Mouse (Mus musculus): Measurements from ENCODE around the gene Nus1. TPM values are rescaled to one million over a fixed set of nuclear protein-coding genes. Genes with fewer than 3 reads are reported as not detected.

Nus1 gene
- polyA plus RNA-seq, 1 experiment from 2014 or later = 12.9 TPM

DNA sequence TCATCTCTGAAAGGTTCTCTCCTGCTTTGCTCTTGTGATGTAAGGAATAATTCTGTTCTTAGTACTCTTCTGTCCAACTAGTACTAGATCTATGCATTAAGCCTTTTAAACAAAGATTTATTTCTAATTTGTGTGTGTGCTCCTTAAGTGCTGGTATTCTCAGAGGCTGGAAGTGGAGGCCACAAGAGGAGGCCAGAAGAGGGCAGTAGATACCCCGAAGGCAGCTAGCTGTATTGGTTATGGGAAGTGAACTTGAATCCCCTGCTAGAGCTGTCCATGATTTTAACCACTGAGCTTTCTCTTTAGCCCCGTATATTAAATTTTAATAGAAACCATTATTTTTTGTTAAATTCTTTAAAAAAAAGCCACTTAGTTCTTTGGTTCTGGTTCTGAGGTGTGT is 5.8 kb downstream of the Nus1 start:
- H3K27me3 ChIP-seq (replicated peaks; ENCODE audit: control insufficient read depth, insufficient read depth, low read length) = no peaks in the 10 kb centered on the region
- peaks cover 28% of the 10 kb centered on the region for H3K4me1 ChIP-seq (ENCODE audit: control insufficient read depth, insufficient read depth, low read length)
- WGBS = 79% methylated on average over 2 of the region's 2 CpGs
- no peak overlapping the region for H3K4me3 ChIP-seq (ENCODE audit: low read length)
- no peak overlapping the region for H3K27ac ChIP-seq (ENCODE audit: low read length)
- no peak overlapping the region for H3K9ac ChIP-seq (ENCODE audit: low read depth, low read length)
- H3K36me3 ChIP-seq (ENCODE audit: control insufficient read depth, insufficient read depth, low read length) = no peaks in the 10 kb centered on the region
- H3K4me2 ChIP-seq (ENCODE audit: low read depth, low read length) = no peak overlapping the region
- no peak for ATAC-seq
- H3K9me3 ChIP-seq (ENCODE audit: control insufficient read depth, low read length) = no peaks in the 10 kb centered on the region

GRCm38 (mm10) chr10:52426314-52426980 is 9.1 kb downstream of the Nus1 start:
- ATAC-seq = peak; percentile 50
- H3K27me3 ChIP-seq (replicated peaks; ENCODE audit: control insufficient read depth, insufficient read depth, low read length) = no peaks in the 10 kb centered on the region
- H3K4me1 ChIP-seq (ENCODE audit: control insufficient read depth, insufficient read depth, low read length) = peaks cover 12% of the 10 kb centered on the region
- H3K4me2 ChIP-seq (ENCODE audit: low read depth, low read length) = no peak overlapping the region
- H3K36me3 ChIP-seq (ENCODE audit: control insufficient read depth, insufficient read depth, low read length) = peaks cover 5% of the 10 kb centered on the region; the same call in 1 of the 2 replicates
- no peak overlapping the region for H3K4me3 ChIP-seq (ENCODE audit: low read length)
- H3K9me3 ChIP-seq (ENCODE audit: control insufficient read depth, low read length) = no peaks in the 10 kb centered on the region
- no peak overlapping the region for H3K27ac ChIP-seq (ENCODE audit: low read length)
- WGBS = 70% methylated on average over 7 of the region's 7 CpGs
- H3K9ac ChIP-seq (ENCODE audit: low read depth, low read length) = no peak overlapping the region

- H3K4me3 ChIP-seq (ENCODE audit: low read length) = no peak overlapping the region
- H3K27me3 ChIP-seq (replicated peaks; ENCODE audit: control insufficient read depth, insufficient read depth, low read length) = no peaks in the 10 kb centered on the region
- no peaks in the 10 kb centered on the region for H3K9me3 ChIP-seq (ENCODE audit: control insufficient read depth, low read length)
- peak overlapping the region; percentile 23 for H3K4me2 ChIP-seq (ENCODE audit: low read depth, low read length)
- no peak overlapping the region for H3K9ac ChIP-seq (ENCODE audit: low read depth, low read length)
- peak; percentile 79 for ATAC-seq
- H3K27ac ChIP-seq (ENCODE audit: low read length) = peak overlapping the region; percentile 50
- H3K36me3 ChIP-seq (ENCODE audit: control insufficient read depth, insufficient read depth, low read length) = peaks cover 9% of the 10 kb centered on the region
- H3K4me1 ChIP-seq (ENCODE audit: control insufficient read depth, insufficient read depth, low read length) = peaks cover 7% of the 10 kb centered on the region
- 36% methylated on average over 2 of the region's 2 CpGs for WGBS
Observed at GRCm38 (mm10) chr10:52427634-52428415, 10.5 kb downstream of the Nus1 start.

- no peak overlapping the region for H3K4me3 ChIP-seq (ENCODE audit: low read length)
- no peak overlapping the region for H3K27ac ChIP-seq (ENCODE audit: low read length)
- no peak for ATAC-seq
- H3K9ac ChIP-seq (ENCODE audit: low read depth, low read length) = no peak overlapping the region
- H3K36me3 ChIP-seq (ENCODE audit: control insufficient read depth, insufficient read depth, low read length) = peaks cover 15% of the 10 kb centered on the region
- no peaks in the 10 kb centered on the region for H3K27me3 ChIP-seq (replicated peaks; ENCODE audit: control insufficient read depth, insufficient read depth, low read length)
- H3K9me3 ChIP-seq (ENCODE audit: control insufficient read depth, low read length) = no peaks in the 10 kb centered on the region
- H3K4me1 ChIP-seq (ENCODE audit: control insufficient read depth, insufficient read depth, low read length) = peaks cover 7% of the 10 kb centered on the region
- H3K4me2 ChIP-seq (ENCODE audit: low read depth, low read length) = no peak overlapping the region
- WGBS = 84% methylated on average over 1 of the region's 1 CpGs
Observed at GRCm38 (mm10) chr10:52430953-52431352, 13.6 kb downstream of the Nus1 start.

DNA sequence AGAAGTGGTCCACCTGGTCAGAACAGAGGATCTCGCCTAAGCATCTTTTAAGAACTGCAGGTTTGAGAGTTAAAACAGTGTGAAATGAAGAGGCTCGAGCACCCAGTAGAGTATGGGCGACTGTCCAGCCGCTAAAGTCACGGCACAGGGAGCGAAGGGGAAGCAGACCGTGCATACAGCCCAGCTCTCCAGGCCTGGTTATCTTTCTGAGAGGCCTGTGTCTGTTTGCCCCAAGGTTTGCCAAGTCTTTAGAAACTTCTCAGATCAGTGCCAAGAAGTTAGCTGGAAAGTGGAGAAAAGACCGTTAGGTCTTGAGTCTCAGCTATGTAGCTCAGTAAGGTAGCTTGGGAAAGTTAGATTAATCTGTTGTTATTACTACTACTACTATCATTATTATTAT is 17.5 kb downstream of the Nus1 start:
- Histone ChIP-seq H3K9me3 (ENCODE audit: control insufficient read depth, low read length) (no peaks in the 10 kb centered on the region), H3K4me2 (ENCODE audit: low read depth, low read length) (no peak overlapping the region), H3K27ac (ENCODE audit: low read length) (no peak overlapping the region), H3K36me3 (ENCODE audit: control insufficient read depth, insufficient read depth, low read length) (peaks cover 24% of the 10 kb centered on the region), H3K4me1 (ENCODE audit: control insufficient read depth, insufficient read depth, low read length) (no peaks in the 10 kb centered on the region), H3K27me3 (replicated peaks; ENCODE audit: control insufficient read depth, insufficient read depth, low read length) (no peaks in the 10 kb centered on the region), H3K4me3 (ENCODE audit: low read length) (no peak overlapping the region), H3K9ac (ENCODE audit: low read depth, low read length) (no peak overlapping the region)
- 94% methylated on average over 8 of the region's 8 CpGs for WGBS
- ATAC-seq = no peak

- no peaks in the 10 kb centered on the region for H3K36me3 ChIP-seq (ENCODE audit: control insufficient read depth, insufficient read depth, low read length)
- ATAC-seq = no peak
- no peak overlapping the region for H3K27ac ChIP-seq (ENCODE audit: low read length)
- H3K9me3 ChIP-seq (ENCODE audit: control insufficient read depth, low read length) = no peaks in the 10 kb centered on the region
- no peak overlapping the region for H3K4me2 ChIP-seq (ENCODE audit: low read depth, low read length)
- 63% methylated on average over 2 of the region's 2 CpGs for WGBS
- no peak overlapping the region for H3K9ac ChIP-seq (ENCODE audit: low read depth, low read length)
- no peaks in the 10 kb centered on the region for H3K27me3 ChIP-seq (replicated peaks; ENCODE audit: control insufficient read depth, insufficient read depth, low read length)
- no peaks in the 10 kb centered on the region for H3K4me1 ChIP-seq (ENCODE audit: control insufficient read depth, insufficient read depth, low read length)
- no peak overlapping the region for H3K4me3 ChIP-seq (ENCODE audit: low read length)
Observed at GRCm38 (mm10) chr10:52460614-52461013, 43.3 kb downstream of the Nus1 start.

DNA sequence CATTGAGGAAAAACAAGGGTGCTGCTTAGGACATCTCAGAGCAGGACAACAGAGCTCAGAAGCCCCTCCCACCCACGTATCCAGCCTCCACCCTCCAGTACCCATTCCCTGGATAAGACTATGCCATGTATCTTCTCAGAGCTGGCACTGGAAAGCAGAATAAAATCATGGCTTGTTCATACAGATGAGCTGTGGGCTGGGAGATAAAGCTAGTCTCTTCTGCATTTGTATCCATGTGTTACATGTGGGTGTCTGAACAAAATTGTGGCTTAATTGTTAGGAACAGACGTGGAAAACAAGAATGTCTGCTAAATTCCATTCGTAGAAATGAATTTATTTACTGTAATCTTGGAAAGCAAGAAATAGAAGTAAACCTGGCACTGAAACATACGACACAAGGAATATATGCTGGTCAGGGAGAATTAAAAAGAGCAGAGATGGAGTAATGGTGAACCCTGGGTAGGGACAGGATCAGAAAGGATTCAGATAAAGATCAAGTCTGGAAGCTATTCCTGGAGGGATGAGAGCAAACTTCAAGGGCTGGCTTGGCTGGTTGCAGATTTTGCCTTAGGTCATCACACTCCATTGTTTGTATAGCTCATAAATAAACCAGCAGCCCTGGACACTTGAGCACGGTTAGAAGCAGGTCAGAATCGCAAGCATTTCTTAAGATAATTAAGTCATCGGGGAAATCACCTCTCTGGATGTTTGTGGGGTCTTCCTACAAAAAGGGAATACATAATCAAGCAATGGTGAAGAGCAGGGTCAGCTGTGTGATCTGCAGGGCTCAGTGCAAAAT is 46.8 kb downstream of the Nus1 start:
- no peak for ATAC-seq
- no peaks in the 10 kb centered on the region for H3K36me3 ChIP-seq (ENCODE audit: control insufficient read depth, insufficient read depth, low read length)
- no peak overlapping the region for H3K9ac ChIP-seq (ENCODE audit: low read depth, low read length)
- 52% methylated on average over 7 of the region's 7 CpGs for WGBS
- H3K9me3 ChIP-seq (ENCODE audit: control insufficient read depth, low read length) = no peaks in the 10 kb centered on the region
- H3K27ac ChIP-seq (ENCODE audit: low read length) = no peak overlapping the region
- no peaks in the 10 kb centered on the region for H3K27me3 ChIP-seq (replicated peaks; ENCODE audit: control insufficient read depth, insufficient read depth, low read length)
- no peak overlapping the region for H3K4me2 ChIP-seq (ENCODE audit: low read depth, low read length)
- no peaks in the 10 kb centered on the region for H3K4me1 ChIP-seq (ENCODE audit: control insufficient read depth, insufficient read depth, low read length)
- no peak overlapping the region for H3K4me3 ChIP-seq (ENCODE audit: low read length)

DNA sequence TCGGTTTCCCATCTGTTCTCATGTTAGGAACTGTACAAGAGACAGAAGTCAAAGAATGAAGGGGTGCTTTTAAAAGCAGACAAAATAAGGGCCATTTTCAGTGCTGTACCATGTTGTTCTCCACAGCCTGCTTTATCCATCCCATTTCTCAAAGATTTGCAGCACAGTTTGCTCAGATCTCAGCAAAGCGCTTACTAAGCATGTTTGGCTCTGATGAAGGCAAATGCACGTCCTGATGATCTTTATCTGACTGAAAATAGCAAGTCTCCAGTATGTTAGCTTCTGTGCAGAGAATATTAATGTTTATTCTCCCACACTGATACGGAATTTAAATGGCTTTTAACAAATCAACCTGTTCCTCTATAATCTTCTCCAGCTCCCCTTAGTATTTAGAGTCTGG is 54.2 kb downstream of the Nus1 start:
- 77% methylated on average over 4 of the region's 4 CpGs for WGBS
- H3K4me1 ChIP-seq (ENCODE audit: control insufficient read depth, insufficient read depth, low read length) = no peaks in the 10 kb centered on the region
- H3K27me3 ChIP-seq (replicated peaks; ENCODE audit: control insufficient read depth, insufficient read depth, low read length) = no peaks in the 10 kb centered on the region
- no peak for ATAC-seq
- H3K4me2 ChIP-seq (ENCODE audit: low read depth, low read length) = no peak overlapping the region
- no peaks in the 10 kb centered on the region for H3K36me3 ChIP-seq (ENCODE audit: control insufficient read depth, insufficient read depth, low read length)
- H3K9me3 ChIP-seq (ENCODE audit: control insufficient read depth, low read length) = no peaks in the 10 kb centered on the region
- H3K4me3 ChIP-seq (ENCODE audit: low read length) = no peak overlapping the region
- H3K9ac ChIP-seq (ENCODE audit: low read depth, low read length) = no peak overlapping the region
- H3K27ac ChIP-seq (ENCODE audit: low read length) = no peak overlapping the region
